In the genomic region with DNA sequence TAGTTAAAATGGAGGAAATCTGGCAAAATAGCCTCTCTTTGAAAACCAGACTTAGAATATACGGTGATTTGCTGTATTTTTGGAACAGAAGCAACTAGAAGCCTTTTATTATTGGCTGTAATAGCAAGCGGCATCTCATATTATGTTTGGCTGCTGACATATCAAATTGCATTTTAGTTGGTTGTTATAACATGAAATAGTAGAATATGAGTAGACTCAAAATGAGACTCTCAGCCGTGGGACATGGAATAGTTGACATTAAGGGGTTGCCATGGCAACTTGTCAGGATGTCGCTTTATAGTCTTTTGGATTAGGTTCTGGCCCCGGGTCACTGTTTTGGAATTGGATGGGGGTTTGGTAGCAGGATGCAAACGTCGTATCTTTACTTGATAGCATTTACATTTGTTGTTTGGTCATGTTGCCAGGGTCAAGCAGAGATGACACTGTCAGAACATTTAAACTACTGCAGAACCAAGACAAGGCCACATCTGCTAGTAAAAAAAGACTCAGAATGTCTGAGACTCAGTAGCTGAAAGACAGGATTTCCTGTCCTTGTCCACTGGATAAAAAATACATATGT, we compare ENCODE assay signal across 17 mouse cellular contexts. TPM values are rescaled to one million over a fixed set of nuclear protein-coding genes. Genes with fewer than 3 reads are reported as not detected.
DNase-seq lines count a peak whose midpoint lies in the region; ATAC-seq and TF ChIP-seq lines count a peak whose summit lies in the region.
"Had no signal": no experiment of that assay in that cellular context is flagged by ENCODE, and none has a peak within 500 bp of the region (broad histone marks: within the 10 kb centered on the region; RNA-seq: fewer than 3 reads in every experiment).

No protein-coding gene starts in this region.

- H3K9me3 ChIP-seq in hindbrain, embryonic 12.5 days (replicated peaks) = no peaks in the 10 kb centered on the region
- H3K9me3 ChIP-seq in hindbrain, embryonic 11.5 days (ENCODE audit: control insufficient read depth, low read length) = no peaks in the 10 kb centered on the region
- H3K9me3 ChIP-seq in hindbrain, embryonic 15.5 days = no peaks in the 10 kb centered on the region
- H3K9me3 ChIP-seq: intestine, embryonic 15.5 days; kidney, embryonic 15.5 days; limb, embryonic 15.5 days had no signal

- DNase-seq in embryo, embryonic 10 days (ENCODE audit: low spot score) = peak; percentile 34
- no peak for DNase-seq in embryo, embryonic 10.5 days (ENCODE audit: low spot score)
- DNase-seq in hindbrain, embryonic 11.5 days (ENCODE audit: low spot score) = no peak
- DNase-seq in CD4-positive, CD25-positive, alpha-beta regulatory T cell, adult 2 months (ENCODE audit: low read depth, low spot score) = peak; percentile 44
- no peak for DNase-seq in retina, embryonic 14.5 days (ENCODE audit: low spot score)
- no peak for DNase-seq in left cerebral cortex, adult 2 months (ENCODE audit: extremely low spot score in 1 of 2, low spot score in 2 of 2)
- DNase-seq: adrenal gland, postnatal 25 days; cerebellum, postnatal 25 days; lung, adult 18-20 months; right cerebral cortex, postnatal 14 days; thymus, postnatal 4 days had no signal

- no peaks in the 10 kb centered on the region for H3K36me3 ChIP-seq in hindbrain, embryonic 12.5 days
- H3K36me3 ChIP-seq in hindbrain, embryonic 11.5 days (ENCODE audit: control insufficient read depth, insufficient read depth, low read length) = no peaks in the 10 kb centered on the region
- H3K36me3 ChIP-seq in hindbrain, embryonic 15.5 days = no peaks in the 10 kb centered on the region
- H3K36me3 ChIP-seq: intestine, embryonic 15.5 days; kidney, embryonic 15.5 days; limb, embryonic 15.5 days had no signal

- no peak overlapping the region for H3K4me3 ChIP-seq in hindbrain, embryonic 12.5 days
- H3K4me3 ChIP-seq in hindbrain, embryonic 11.5 days (ENCODE audit: low read depth, low read length) = no peak overlapping the region
- H3K4me3 ChIP-seq in hindbrain, embryonic 15.5 days = no peak overlapping the region
- no peak overlapping the region for H3K4me3 ChIP-seq in left cerebral cortex, adult 2 months
- H3K4me3 ChIP-seq: intestine, embryonic 15.5 days; kidney, embryonic 15.5 days; limb, embryonic 15.5 days had no signal

- no peak for ATAC-seq in hindbrain, embryonic 12.5 days (ENCODE audit: low FRiP score)
- no peak for ATAC-seq in hindbrain, embryonic 11.5 days (ENCODE audit: low FRiP score)
- no peak for ATAC-seq in hindbrain, embryonic 15.5 days (ENCODE audit: low FRiP score, low read depth)
- ATAC-seq: activated CD4-positive, CD25-positive, alpha-beta regulatory T cell, adult 4 months; intestine, embryonic 15.5 days had no signal

- no peak overlapping the region for H3K9ac ChIP-seq in hindbrain, embryonic 12.5 days
- H3K9ac ChIP-seq in hindbrain, embryonic 11.5 days (ENCODE audit: low read depth, low read length) = no peak overlapping the region
- H3K9ac ChIP-seq in hindbrain, embryonic 15.5 days = no peak overlapping the region
- H3K9ac ChIP-seq: intestine, embryonic 15.5 days; kidney, embryonic 15.5 days; limb, embryonic 15.5 days had no signal

- H3K4me2 ChIP-seq in hindbrain, embryonic 12.5 days (replicated peaks) = no peak overlapping the region
- H3K4me2 ChIP-seq in hindbrain, embryonic 11.5 days (replicated peaks; ENCODE audit: low read depth, low read length) = no peak overlapping the region
- H3K4me2 ChIP-seq in hindbrain, embryonic 15.5 days = no peak overlapping the region
- H3K4me2 ChIP-seq: intestine, embryonic 15.5 days; kidney, embryonic 15.5 days; limb, embryonic 15.5 days had no signal

- H3K4me1 ChIP-seq in hindbrain, embryonic 12.5 days = peaks cover 38% of the 10 kb centered on the region
- no peaks in the 10 kb centered on the region; the same call in 1 of the 2 replicates for H3K4me1 ChIP-seq in hindbrain, embryonic 11.5 days (replicated peaks; ENCODE audit: control insufficient read depth, insufficient read depth, low read length)
- H3K4me1 ChIP-seq in hindbrain, embryonic 15.5 days (replicated peaks) = peaks cover 45% of the 10 kb centered on the region

- H3K27me3 ChIP-seq in hindbrain, embryonic 12.5 days = no peaks in the 10 kb centered on the region
- no peaks in the 10 kb centered on the region for H3K27me3 ChIP-seq in hindbrain, embryonic 11.5 days (ENCODE audit: control insufficient read depth, insufficient read depth, low read length)
- H3K27me3 ChIP-seq in hindbrain, embryonic 15.5 days = no peaks in the 10 kb centered on the region
- H3K27me3 ChIP-seq: intestine, embryonic 15.5 days; kidney, embryonic 15.5 days; limb, embryonic 15.5 days had no signal

- no peak for TF ChIP-seq CTCF in left cerebral cortex, adult 2 months (IDR thresholded peaks at IDR 0.05)

- 56% methylated on average over 7 of the region's 7 CpGs for WGBS in hindbrain, embryonic 12.5 days
- 51% methylated on average over 7 of the region's 7 CpGs for WGBS in hindbrain, embryonic 11.5 days
- WGBS in hindbrain, embryonic 15.5 days = 30% methylated on average over 7 of the region's 7 CpGs

- peak overlapping the region; percentile 35; the same call in 1 of the 2 replicates for H3K27ac ChIP-seq in hindbrain, embryonic 12.5 days
- H3K27ac ChIP-seq in hindbrain, embryonic 11.5 days (ENCODE audit: low read depth, low read length) = no peak overlapping the region
- H3K27ac ChIP-seq in hindbrain, embryonic 15.5 days (replicated peaks) = peak overlapping the region; percentile 54; the same call in 1 of the 2 replicates
- H3K27ac ChIP-seq in left cerebral cortex, adult 2 months = no peak overlapping the region
- H3K27ac ChIP-seq: intestine, embryonic 15.5 days; kidney, embryonic 15.5 days had no signal

- intact Hi-C loops in left cerebral cortex, adult 2 months (cut with DNase I) = no loop called here

RNA-seq across cellular contexts. Expression of gene Bach2, which starts 55.2 kb away (rescaled TPM):
- 25.4 and 27.3 TPM in 2 replicates for polyA plus RNA-seq in hindbrain, embryonic 12.5 days (2016; fragmentation: Nextera tagmentation; extraction: Ambion mirVana)
- 23.8 and 23.9 TPM in 2 replicates for polyA plus RNA-seq in hindbrain, embryonic 11.5 days (2014; fragmentation: Nextera tagmentation; extraction: Ambion mirVana)
- polyA plus RNA-seq in hindbrain, embryonic 15.5 days (2015; fragmentation: Nextera tagmentation; extraction: Ambion mirVana) = 24.5 and 27.4 TPM in 2 replicates
- 10 to 100 TPM; 20.8 to 25.8 TPM for total RNA-seq in left cerebral cortex, adult 2 months (2021)

Comparison
In these comparisons a context has a peak if more than half of its experiments do, and no peak if none do; other contexts are left out.
1. DNase-seq: peak in embryo, embryonic 10 days (single experiment) and CD4-positive, CD25-positive, alpha-beta regulatory T cell, adult 2 months (single experiment); none in embryo, embryonic 10.5 days (single experiment), hindbrain, embryonic 11.5 days (single experiment), retina, embryonic 14.5 days (single experiment) and left cerebral cortex, adult 2 months (0 of 2).
2. H3K27ac ChIP-seq: peak in hindbrain, embryonic 12.5 days (single experiment) and hindbrain, embryonic 15.5 days (single experiment); none in hindbrain, embryonic 11.5 days (single experiment) and left cerebral cortex, adult 2 months (single experiment).